Mouse (Mus musculus) cerebellum, adult 2 months (tissue): ENCODE data around the gene Ect2l. TPM values are rescaled to one million over a fixed set of nuclear protein-coding genes. Genes with fewer than 3 reads are reported as not detected.

Experiments
- DNase-seq, 2 experiments: peaks; one replicate each; pipeline ENCODE4 v3.0.0; 2021
- H3K27ac ChIP-seq: fragments of 200-500 bp; 2 replicates; pipeline ENCODE4 v1.5.1; 2012; ENCODE audit warnings: low read length, control low read depth, inconsistent platforms; ENCODE audit not compliant: insufficient read depth
- H3K27me3 ChIP-seq: fragments of 200-500 bp; 2 replicates; pipeline ENCODE4 v1.6.1; 2012; ENCODE audit warnings: inconsistent platforms, mild to moderate bottlenecking, low read length, moderate library complexity; ENCODE audit not compliant: control insufficient read depth, insufficient read depth
- H3K4me1 ChIP-seq: fragments of 200-500 bp; 2 replicates; pipeline ENCODE4 v1.6.1; 2011; ENCODE audit warnings: low read length; ENCODE audit not compliant: control insufficient read depth, insufficient read depth
- H3K4me3 ChIP-seq: fragments of 200-500 bp; replicated peaks from 2 replicates; pipeline ENCODE3; 2011; ENCODE audit warnings: mild to moderate bottlenecking, low read depth, low read length, control low read depth; ENCODE audit not compliant: insufficient read depth
- CTCF ChIP-seq: fragments of 200-500 bp; IDR thresholded peaks from 2 replicates; pipeline ENCODE4 v1.5.1; 2011; ENCODE audit warnings: low read depth, mild to moderate bottlenecking, control low read depth, low read length, moderate library complexity, borderline replicate concordance; ENCODE audit not compliant: insufficient read depth
- POLR2A ChIP-seq: fragments of 200-500 bp; IDR thresholded peaks from 2 replicates; pipeline ENCODE4 v1.6.1; 2011; ENCODE audit warnings: low read length, control low read depth, borderline replicate concordance; ENCODE audit not compliant: insufficient read depth
- WGBS: fragments of 180-500 bp; shearing (Covaris S2); methylation state at CpG from one replicate; pipeline ENCODE4 v1.1.7; 2018; 5-methylcytosine and 5-hydroxymethylcytosine counted together
- polyA plus RNA-seq: library from polyadenylated mRNA; depleted of rRNA; stranded (reverse); fragments of >200 nt; gene quantifications from 2 replicates; pipeline ENCODE4 v1.2.3, GENCODE M21; 2012

Ect2l gene
- polyA plus RNA-seq, 1 experiment, result 0.26 TPM

DNA sequence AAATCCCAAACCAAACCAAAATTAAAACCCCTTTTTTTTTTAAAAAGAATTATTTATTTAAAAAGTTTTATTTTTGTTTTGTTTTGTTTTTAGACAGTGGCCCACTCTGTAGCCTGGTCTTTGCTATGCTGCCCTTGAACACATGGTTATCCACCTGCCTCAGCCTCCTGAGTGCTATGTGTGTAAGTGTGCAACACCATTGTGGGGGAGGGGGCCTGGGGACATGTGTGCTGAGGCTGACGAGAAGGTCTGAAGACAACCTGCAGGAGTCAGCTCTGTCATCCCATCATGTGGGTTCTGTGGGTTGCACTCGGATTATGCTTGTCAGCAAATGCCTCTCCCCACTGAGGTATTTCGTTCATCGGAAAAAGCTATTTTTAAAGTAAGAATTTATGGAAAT lies 21.2 kb downstream of the Ect2l start:
- no peak for DNase-seq
- Histone ChIP-seq H3K4me3 (no peak overlapping the region), H3K4me1 (no peaks in the 10 kb centered on the region), H3K27me3 (no peaks in the 10 kb centered on the region), H3K27ac (no peak overlapping the region)
- WGBS, result 80% methylated on average over 4 of the region's 4 CpGs
- TF ChIP-seq CTCF (no peak), POLR2A (no peak)

DNA sequence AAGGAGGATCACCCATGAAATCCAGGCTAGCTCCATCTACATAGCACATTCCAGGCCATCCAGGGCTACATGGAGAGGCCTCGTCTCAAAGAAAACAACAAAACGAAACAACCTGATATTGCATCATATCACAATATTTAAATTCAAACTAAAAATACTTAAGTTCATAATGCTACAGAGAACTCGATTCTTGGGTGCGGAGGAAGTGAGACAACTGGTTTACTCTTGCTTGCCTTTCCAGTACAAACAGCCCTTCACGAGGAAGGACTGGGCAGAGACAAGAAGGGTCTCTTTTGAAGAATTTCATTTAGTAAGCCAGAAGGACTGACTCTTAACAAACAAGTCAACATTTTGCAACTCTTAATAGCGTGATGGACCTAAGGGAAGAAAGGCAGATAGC lies 22.1 kb downstream of the Ect2l start:
- no peaks in the 10 kb centered on the region for H3K4me1 ChIP-seq
- 90% methylated on average over 6 of the region's 6 CpGs for WGBS
- DNase-seq, result no peak
- H3K4me3 ChIP-seq, result no peak overlapping the region
- TF ChIP-seq POLR2A (no peak), CTCF (no peak)
- no peak overlapping the region for H3K27ac ChIP-seq
- no peaks in the 10 kb centered on the region for H3K27me3 ChIP-seq

DNA sequence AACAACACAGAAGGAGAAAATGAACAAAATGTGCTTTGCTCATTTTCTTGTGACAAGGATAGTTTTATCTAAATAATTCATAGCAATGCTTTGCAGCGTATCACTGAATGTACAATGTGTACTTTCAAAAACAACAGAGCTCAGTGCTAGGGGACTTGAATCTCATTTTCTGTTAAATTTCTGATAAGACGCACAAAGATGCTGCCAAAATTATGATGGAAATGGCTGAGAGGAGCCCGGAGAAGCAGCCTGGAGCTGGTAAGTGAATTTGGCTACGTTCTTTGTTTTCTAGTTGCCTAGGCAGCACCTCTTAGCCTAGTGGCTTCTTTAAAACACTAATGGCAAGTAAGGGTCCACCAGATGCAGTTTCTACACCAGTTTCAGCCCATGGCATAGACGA lies 28.4 kb downstream of the Ect2l start:
- H3K4me3 ChIP-seq, result no peak overlapping the region
- no peaks in the 10 kb centered on the region for H3K27me3 ChIP-seq
- no peaks in the 10 kb centered on the region for H3K4me1 ChIP-seq
- DNase-seq, result no peak
- no peak overlapping the region for H3K27ac ChIP-seq
- WGBS, result 48% methylated on average over 5 of the region's 5 CpGs
- TF ChIP-seq CTCF, result no peak
- no peak for TF ChIP-seq POLR2A

DNA sequence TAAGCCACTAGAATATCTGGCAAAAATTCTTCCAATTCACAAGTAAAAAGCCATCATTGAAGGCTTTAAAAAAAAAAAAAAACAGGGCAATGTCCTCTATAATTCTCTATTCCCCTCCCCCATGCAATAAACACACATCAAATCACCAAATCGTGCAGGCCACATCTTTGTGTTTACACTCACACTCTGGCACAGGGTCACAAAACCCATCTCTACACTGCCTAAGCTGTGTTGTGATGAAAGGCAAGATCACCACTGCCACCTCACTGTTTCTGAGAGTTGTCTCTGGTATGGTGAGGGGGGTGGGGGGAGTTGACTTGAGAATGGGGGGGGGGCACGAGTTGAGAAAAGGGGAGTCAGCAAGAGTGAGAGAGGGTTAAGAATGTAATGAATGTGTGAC lies 33.4 kb downstream of the Ect2l start:
- no peak for TF ChIP-seq CTCF
- TF ChIP-seq POLR2A, result no peak
- DNase-seq, result no peak
- no peaks in the 10 kb centered on the region for H3K27me3 ChIP-seq
- WGBS, result 57% methylated on average over 2 of the region's 2 CpGs
- no peaks in the 10 kb centered on the region for H3K4me1 ChIP-seq
- H3K27ac ChIP-seq, result no peak overlapping the region
- no peak overlapping the region for H3K4me3 ChIP-seq

DNA sequence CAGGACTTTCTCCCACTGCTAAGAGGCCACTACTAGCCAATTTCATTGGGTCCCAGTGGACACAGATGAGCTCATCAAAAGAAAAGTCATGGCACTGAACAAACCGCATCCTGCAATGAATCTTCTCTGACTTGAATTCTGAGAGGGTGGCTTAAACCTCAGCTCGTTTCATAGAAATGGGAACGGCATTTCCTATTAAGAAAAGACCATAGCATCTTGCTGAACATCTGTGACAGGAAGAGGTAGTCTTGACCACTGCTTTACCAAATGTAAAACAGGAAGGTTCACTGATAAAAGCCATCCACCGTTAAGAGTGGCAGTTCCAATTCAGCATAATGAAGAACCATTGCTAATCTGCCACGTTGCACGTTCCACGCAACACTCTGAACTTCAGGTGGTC lies 34.0 kb downstream of the Ect2l start:
- no peak for TF ChIP-seq POLR2A
- no peak for TF ChIP-seq CTCF
- 91% methylated on average over 7 of the region's 7 CpGs for WGBS
- H3K27me3 ChIP-seq, result no peaks in the 10 kb centered on the region
- H3K4me3 ChIP-seq, result no peak overlapping the region
- H3K4me1 ChIP-seq, result no peaks in the 10 kb centered on the region
- H3K27ac ChIP-seq, result no peak overlapping the region
- no peak for DNase-seq

DNA sequence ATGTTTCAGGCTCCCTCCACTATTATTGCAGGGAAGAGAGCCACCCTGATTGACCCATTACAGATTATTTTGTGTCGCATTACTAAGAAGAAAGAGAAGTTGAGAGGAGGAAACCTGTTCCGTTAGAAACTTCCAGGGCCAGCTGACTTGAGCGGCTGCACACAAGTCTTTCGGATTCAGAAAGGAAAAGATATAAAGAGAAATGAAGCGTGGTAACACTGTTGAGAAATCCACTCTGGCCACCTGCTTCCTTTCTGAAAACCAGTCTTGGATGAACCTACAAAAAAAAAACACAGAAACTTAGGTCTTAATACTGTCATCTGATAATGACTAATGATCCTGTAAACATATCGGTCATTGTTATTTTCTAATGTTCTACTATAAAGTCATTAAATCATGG lies 35.6 kb downstream of the Ect2l start:
- 89% methylated on average over 6 of the region's 6 CpGs for WGBS
- H3K4me3 ChIP-seq, result no peak overlapping the region
- no peak for DNase-seq
- no peaks in the 10 kb centered on the region for H3K27me3 ChIP-seq
- H3K4me1 ChIP-seq, result no peaks in the 10 kb centered on the region
- TF ChIP-seq CTCF, result no peak
- TF ChIP-seq POLR2A, result no peak
- no peak overlapping the region for H3K27ac ChIP-seq

DNA sequence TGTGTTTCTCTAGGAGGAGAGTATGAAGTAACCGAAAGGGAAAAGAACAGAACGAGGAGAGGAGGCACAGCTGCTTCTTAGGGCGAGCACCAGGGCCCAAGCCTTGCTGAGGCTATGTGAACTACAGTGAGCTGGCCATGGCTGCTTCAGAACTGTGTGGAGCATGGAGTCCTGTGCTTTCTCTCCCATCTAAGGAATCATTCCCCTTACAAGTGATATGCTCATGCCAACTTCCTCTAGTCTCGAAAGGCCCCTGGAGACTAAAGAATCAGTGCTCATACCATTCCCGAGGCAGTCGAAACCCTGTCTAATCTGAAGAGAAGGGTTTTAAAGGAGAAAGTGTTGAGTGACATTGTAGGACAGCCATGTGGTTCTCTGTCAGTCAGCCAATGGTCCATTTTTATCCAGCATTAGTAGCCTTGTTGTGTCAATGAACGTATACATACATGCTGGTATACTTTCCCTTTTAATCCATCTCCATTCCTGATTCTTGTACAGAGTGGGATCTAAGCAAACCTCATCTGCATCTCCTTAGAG lies 48.2 kb downstream of the Ect2l start:
- H3K4me1 ChIP-seq, result no peaks in the 10 kb centered on the region
- no peaks in the 10 kb centered on the region for H3K27me3 ChIP-seq
- H3K27ac ChIP-seq, result no peak overlapping the region
- TF ChIP-seq CTCF (no peak), POLR2A (no peak)
- no peak overlapping the region for H3K4me3 ChIP-seq
- no peak for DNase-seq
- WGBS, result 75% methylated on average over 7 of the region's 7 CpGs

DNA sequence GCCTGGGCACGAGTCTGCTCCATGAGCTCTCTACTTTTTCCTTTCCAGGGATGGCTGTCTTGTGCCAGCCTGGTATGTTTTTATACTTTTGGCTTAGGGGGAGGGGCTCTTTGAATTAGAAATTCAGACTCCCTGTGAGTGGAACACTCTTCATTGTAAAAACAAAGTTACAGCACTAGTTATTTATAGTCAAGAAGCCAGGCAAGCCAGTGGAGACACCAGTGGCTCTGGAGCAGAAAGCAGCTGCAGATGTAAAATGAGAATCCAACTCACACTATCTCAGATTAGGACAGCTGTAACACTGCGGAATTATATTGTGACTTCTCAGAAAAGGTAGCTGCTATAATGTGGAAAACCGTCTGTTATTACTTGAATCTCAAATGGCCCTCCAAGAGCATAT lies 63.5 kb downstream of the Ect2l start:
- no peak for DNase-seq
- no peak overlapping the region for H3K4me3 ChIP-seq
- no peak overlapping the region for H3K27ac ChIP-seq
- WGBS, result 75% methylated on average over 3 of the region's 3 CpGs
- no peaks in the 10 kb centered on the region for H3K4me1 ChIP-seq
- no peak for TF ChIP-seq CTCF
- no peak for TF ChIP-seq POLR2A
- no peaks in the 10 kb centered on the region for H3K27me3 ChIP-seq

DNA sequence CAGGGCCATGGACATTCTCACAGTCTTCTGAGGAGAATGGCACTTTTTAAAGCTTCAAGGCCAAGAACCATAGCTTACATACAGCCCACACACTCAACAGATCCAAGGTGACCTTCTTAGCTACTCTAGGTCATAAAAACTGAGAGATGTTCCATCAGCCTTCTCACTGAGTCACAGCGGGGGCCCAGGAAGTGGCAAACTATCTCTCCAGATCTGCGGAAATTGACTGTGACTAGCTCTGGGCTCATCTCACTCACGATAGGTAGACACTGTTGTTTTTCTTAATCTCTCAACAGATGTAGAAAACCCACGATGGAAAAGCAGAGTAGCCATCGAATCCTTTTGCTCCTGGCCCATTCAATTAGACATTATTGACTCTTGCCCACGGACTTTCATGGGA lies 68.5 kb downstream of the Ect2l start:
- H3K27ac ChIP-seq, result no peak overlapping the region
- DNase-seq, result no peak
- H3K27me3 ChIP-seq, result no peaks in the 10 kb centered on the region
- WGBS, result 87% methylated on average over 6 of the region's 6 CpGs
- H3K4me1 ChIP-seq, result no peaks in the 10 kb centered on the region
- H3K4me3 ChIP-seq, result no peak overlapping the region
- TF ChIP-seq CTCF (no peak), POLR2A (no peak)
